Mouse (Mus musculus) right cerebral cortex, postnatal 36 days (tissue): ENCODE measurements around the gene Lrfn3.

Source experiments
- DNase-seq, 2 experiments: peaks; one replicate each; pipeline ENCODE4 v3.0.0; 2022; ENCODE audit warnings: low spot score in 2 of 2, mixed read lengths in 1 of 2

Lrfn3 gene

GRCm38 (mm10) chr7:30346635-30347379 lies 15.8 kb downstream of the Lrfn3 start:
- DNase-seq: no peak

- no peak for DNase-seq
Observed at GRCm38 (mm10) chr7:30339432-30340109, 23.0 kb downstream of the Lrfn3 start.

GRCm38 (mm10) chr7:30336384-30336783 lies 26.2 kb downstream of the Lrfn3 start:
- DNase-seq: peak; percentile 77 to 85

GRCm38 (mm10) chr7:30335688-30336087 lies 26.9 kb downstream of the Lrfn3 start:
- DNase-seq: no peak

- no peak for DNase-seq
Observed at GRCm38 (mm10) chr7:30334563-30334962, 28.0 kb downstream of the Lrfn3 start.

- DNase-seq: peak; percentile 75 to 81
Observed at GRCm38 (mm10) chr7:30333436-30333835, 29.1 kb downstream of the Lrfn3 start.

- no peak for DNase-seq
Observed at GRCm38 (mm10) chr7:30332622-30333259, 29.8 kb downstream of the Lrfn3 start.

GRCm38 (mm10) chr7:30331887-30332286 lies 30.7 kb downstream of the Lrfn3 start:
- peak; percentile 90 to 95 for DNase-seq

- no peak for DNase-seq
Observed at GRCm38 (mm10) chr7:30328379-30328778, 34.2 kb downstream of the Lrfn3 start.

- no peak for DNase-seq
Observed at GRCm38 (mm10) chr7:30327140-30327539, 35.4 kb downstream of the Lrfn3 start.

- DNase-seq: no peak
Observed at GRCm38 (mm10) chr7:30326427-30326826, 36.1 kb downstream of the Lrfn3 start.

- DNase-seq: no peak
Observed at GRCm38 (mm10) chr7:30325364-30325763, 37.2 kb downstream of the Lrfn3 start.

- DNase-seq: peak; percentile 60 to 72
Observed at GRCm38 (mm10) chr7:30324300-30324944, 38.1 kb downstream of the Lrfn3 start.

- no peak for DNase-seq
Observed at GRCm38 (mm10) chr7:30323795-30324194, 38.8 kb downstream of the Lrfn3 start, which contains the start of gene Sdhaf1. TSS of gene Sdhaf1 (minus strand) at chr7:30323895.

GRCm38 (mm10) chr7:30322865-30323264 lies 39.7 kb downstream of the Lrfn3 start:
- no peak for DNase-seq

GRCm38 (mm10) chr7:30322285-30322667 lies 40.3 kb downstream of the Lrfn3 start:
- DNase-seq: peak; percentile 96 to 97

GRCm38 (mm10) chr7:30321539-30322284 lies 40.9 kb downstream of the Lrfn3 start, which contains the start of gene E130208F15Rik:
TSS of gene E130208F15Rik (plus strand) at chr7:30321740.
- DNase-seq: peak; percentile 62 to 79

- DNase-seq: no peak
Observed at GRCm38 (mm10) chr7:30320946-30321345, 41.6 kb downstream of the Lrfn3 start.

GRCm38 (mm10) chr7:30318142-30318541 lies 44.4 kb downstream of the Lrfn3 start:
- DNase-seq: no peak

GRCm38 (mm10) chr7:30315559-30316529 lies 46.7 kb downstream of the Lrfn3 start:
- no peak for DNase-seq
